Mouse (Mus musculus) retina, adult 2 months (tissue): ENCODE data around the gene Lrif1.
"Not testable (repeated sequence)": the region's sequence is repeated elsewhere in the genome, so short reads cannot be mapped to it uniquely, and the experiment has no call there.

Experiments used
- DNase-seq: peaks from one replicate; pipeline ENCODE4 v3.0.0-alpha.2; 2012; ENCODE audit warnings: low read depth, low spot score

Lrif1 gene

GRCm38 (mm10) chr3:106684830-106685229 lies at the start of gene Lrif1:
Lrif1 (plus strand) TSS chr3:106684987.
- DNase-seq: peak; percentile 39

GRCm38 (mm10) chr3:106672811-106673210 lies 12.0 kb upstream of the Lrif1 start:
- not testable (repeated sequence) for DNase-seq

- no peak for DNase-seq
Measured at GRCm38 (mm10) chr3:106685381-106685780, 594 bp downstream of the Lrif1 start.

- DNase-seq: peak; percentile 96
Measured at GRCm38 (mm10) chr3:106721397-106722027, 36.7 kb downstream of the Lrif1 start.

GRCm38 (mm10) chr3:106722028-106722945 lies 37.5 kb downstream of the Lrif1 start:
- DNase-seq: peak; percentile 60

GRCm38 (mm10) chr3:106755898-106756297 lies 71.1 kb downstream of the Lrif1 start:
- no peak for DNase-seq

- DNase-seq: no peak
Measured at GRCm38 (mm10) chr3:106771834-106772233, 87.0 kb downstream of the Lrif1 start.

- DNase-seq: no peak
Measured at GRCm38 (mm10) chr3:106785130-106785529, 100.3 kb downstream of the Lrif1 start.
